Mouse (Mus musculus) CH12.LX (cell line): Measurements from ENCODE around the gene Ptprm. TPM values are rescaled to one million over a fixed set of nuclear protein-coding genes. Genes with fewer than 3 reads are reported as not detected.

Experiments
- DNase-seq: peaks from one replicate; pipeline ENCODE4 v3.0.0-alpha.2; 2013; ENCODE audit errors: extremely low read depth
- H3K27ac ChIP-seq: 2 replicates; pipeline ENCODE4 v1.5.1; 2012; ENCODE audit warnings: low read depth, mild to moderate bottlenecking, control low read depth, moderate library complexity; ENCODE audit not compliant: insufficient read depth
- H3K27me3 ChIP-seq: replicated peaks from 2 replicates; pipeline ENCODE3; 2012; ENCODE audit warnings: inconsistent platforms
- H3K36me3 ChIP-seq, 2 experiments: replicated peaks in 1 of 2; 2 replicates each; pipeline versions ENCODE3 to v1.6.1; 2012; ENCODE audit warnings: inconsistent platforms in 1 of 2, low read length in 1 of 2, mild to moderate bottlenecking in 1 of 2, mixed read lengths in 1 of 2, moderate library complexity in 1 of 2; ENCODE audit not compliant: control insufficient read depth in 1 of 2, insufficient read depth in 1 of 2
- H3K4me1 ChIP-seq, 2 experiments: 2 replicates each; pipeline ENCODE4 v1.6.1; 2012; ENCODE audit warnings: inconsistent platforms in 1 of 2, moderate library complexity in 1 of 2; ENCODE audit not compliant: insufficient read depth in 2 of 2, control insufficient read depth in 1 of 2
- H3K4me2 ChIP-seq: 2 replicates; pipeline ENCODE4 v1.6.1; 2012; ENCODE audit warnings: low read depth, mild to moderate bottlenecking, control low read depth; ENCODE audit not compliant: poor library complexity, insufficient read depth, severe bottlenecking
- H3K4me3 ChIP-seq, 3 experiments: fragments of 150-350 bp in 1 of 3; sonication (generic) in 1 of 3; replicated peaks in 1 of 3; 2 replicates each; pipeline versions ENCODE3 to v1.5.1; 2011 to 2012; ENCODE audit warnings: low read depth in 2 of 3, low read length in 2 of 3, mild to moderate bottlenecking in 2 of 3, moderate library complexity in 2 of 3, control low read depth in 1 of 3, improper control_type of control experiment in 1 of 3, inconsistent platforms in 1 of 3, mixed read lengths in 1 of 3; ENCODE audit not compliant: poor library complexity in 1 of 3
- H3K79me2 ChIP-seq: replicated peaks from 2 replicates; pipeline ENCODE4 v1.6.1; 2012; ENCODE audit warnings: mild to moderate bottlenecking, moderate library complexity; ENCODE audit not compliant: control insufficient read depth, poor library complexity, insufficient read depth, severe bottlenecking; ENCODE audit errors: extremely low read depth
- H3K9ac ChIP-seq: 2 replicates; pipeline ENCODE4 v1.6.1; 2012; ENCODE audit warnings: low read depth, mild to moderate bottlenecking, control low read depth, moderate library complexity; ENCODE audit not compliant: insufficient read depth
- H3K9me3 ChIP-seq: replicated peaks from 2 replicates; pipeline ENCODE3; 2012; ENCODE audit warnings: low read length, inconsistent platforms, mixed read lengths
- BHLHE40 ChIP-seq: IDR thresholded peaks from 2 replicates; pipeline ENCODE4 v1.6.1; 2011; ENCODE audit warnings: mild to moderate bottlenecking, low read depth, low read length, improper control_type of control experiment
- CHD1 ChIP-seq: IDR thresholded peaks from 2 replicates; pipeline ENCODE4 v1.6.1; 2012; ENCODE audit warnings: low read depth, low read length, improper control_type of control experiment, inconsistent platforms
- CTCF ChIP-seq, 2 experiments: IDR thresholded peaks in 1 of 2; conservative IDR thresholded peaks in 1 of 2; 2 replicates each; pipeline ENCODE4 v1.5.1; 2011 to 2012; ENCODE audit warnings: low read depth in 2 of 2, low read length in 2 of 2, improper control_type of control experiment in 1 of 2, inconsistent platforms in 1 of 2, mild to moderate bottlenecking in 1 of 2, moderate library complexity in 1 of 2
- ELF1 ChIP-seq: IDR thresholded peaks from 2 replicates; pipeline ENCODE4 v1.6.1; 2014; ENCODE audit warnings: low read depth, mild to moderate bottlenecking, inconsistent platforms, low read length, improper control_type of control experiment
- EP300 ChIP-seq: IDR thresholded peaks from 2 replicates; pipeline ENCODE4 v1.6.1; 2011; ENCODE audit warnings: low read length, improper control_type of control experiment
- HCFC1 ChIP-seq: IDR thresholded peaks from 2 replicates; pipeline ENCODE4 v1.6.1; 2012; ENCODE audit warnings: low read depth, mild to moderate bottlenecking, inconsistent platforms, low read length, improper control_type of control experiment
- JUN ChIP-seq: IDR thresholded peaks from 2 replicates; pipeline ENCODE4 v1.6.1; 2011; ENCODE audit warnings: low read depth, mild to moderate bottlenecking, low read length, improper control_type of control experiment, moderate library complexity; ENCODE audit not compliant: insufficient read depth
- JUND ChIP-seq: conservative IDR thresholded peaks from 2 replicates; pipeline ENCODE4 v1.6.1; 2011; ENCODE audit warnings: low read depth, low read length, improper control_type of control experiment
- KAT2A ChIP-seq: IDR thresholded peaks from 2 replicates; pipeline ENCODE4 v1.6.1; 2012; ENCODE audit warnings: low read length, improper control_type of control experiment, inconsistent platforms; ENCODE audit not compliant: insufficient replicate concordance
- MAFK ChIP-seq: IDR thresholded peaks from 2 replicates; pipeline ENCODE4 v1.6.1; 2011; ENCODE audit warnings: low read length, improper control_type of control experiment; ENCODE audit not compliant: insufficient replicate concordance
- MAX ChIP-seq: IDR thresholded peaks from 2 replicates; pipeline ENCODE4 v1.6.1; 2011; ENCODE audit warnings: low read length, improper control_type of control experiment
- MAZ ChIP-seq: IDR thresholded peaks from 2 replicates; pipeline ENCODE4 v1.6.1; 2012; ENCODE audit warnings: low read depth, mild to moderate bottlenecking, inconsistent platforms, low read length, improper control_type of control experiment, moderate library complexity
- MXI1 ChIP-seq: IDR thresholded peaks from 2 replicates; pipeline ENCODE4 v1.6.1; 2011; ENCODE audit warnings: mild to moderate bottlenecking, low read depth, low read length, improper control_type of control experiment
- NRF1 ChIP-seq: IDR thresholded peaks from 2 replicates; pipeline ENCODE4 v1.6.1; 2014; ENCODE audit warnings: low read depth, mild to moderate bottlenecking, inconsistent platforms, low read length, improper control_type of control experiment, moderate library complexity
- PAX5 ChIP-seq: IDR thresholded peaks from 2 replicates; pipeline ENCODE4 v1.6.1; 2012; ENCODE audit warnings: low read length, inconsistent platforms, mixed read lengths
- RAD21 ChIP-seq: IDR thresholded peaks from 2 replicates; pipeline ENCODE4 v1.6.1; 2011; ENCODE audit warnings: low read depth, mild to moderate bottlenecking, low read length, improper control_type of control experiment, moderate library complexity
- RCOR1 ChIP-seq: conservative IDR thresholded peaks from 2 replicates; pipeline ENCODE4 v1.6.1; 2012; ENCODE audit warnings: low read depth, mild to moderate bottlenecking, inconsistent platforms, low read length, improper control_type of control experiment
- SIN3A ChIP-seq: IDR thresholded peaks from 2 replicates; pipeline ENCODE4 v1.6.1; 2012; ENCODE audit warnings: low read length, improper control_type of control experiment, inconsistent platforms
- TBP ChIP-seq: conservative IDR thresholded peaks from 2 replicates; pipeline ENCODE4 v1.6.1; 2011; ENCODE audit warnings: low read depth, low read length, improper control_type of control experiment
- USF2 ChIP-seq: conservative IDR thresholded peaks from 2 replicates; pipeline ENCODE4 v1.6.1; 2011; ENCODE audit warnings: low read depth, low read length, improper control_type of control experiment
- ZC3H11A ChIP-seq: IDR thresholded peaks from 2 replicates; pipeline ENCODE4 v1.6.1; 2012; ENCODE audit warnings: low read depth, mild to moderate bottlenecking, inconsistent platforms, low read length, improper control_type of control experiment
- ZMIZ1 ChIP-seq: IDR thresholded peaks from 2 replicates; pipeline ENCODE4 v1.6.1; 2012; ENCODE audit warnings: low read depth, mild to moderate bottlenecking, inconsistent platforms, low read length, improper control_type of control experiment
- ZNF384 ChIP-seq: IDR thresholded peaks from 2 replicates; pipeline ENCODE4 v1.6.1; 2012; ENCODE audit warnings: low read depth, low read length, improper control_type of control experiment, inconsistent platforms
- dilution Hi-C: fragments of 300-500 bp; cut with MboI; formaldehyde crosslinking; loops from 2 replicates; pipeline ENCODE4 v1.14.3; 2020; ENCODE audit warnings: low sequenced_read_pairs; ENCODE audit not compliant: extremely low pct_unique_long_range_greater_than_20kb, extremely low pct_ligation_motif_present
- in situ Hi-C: fragments of 300-500 bp; cut with MboI; formaldehyde crosslinking; loops from 3 replicates; pipeline ENCODE4 v1.14.3; 2019; ENCODE audit warnings: low sequenced_read_pairs, low pct_ligation_motif_present, low pct_unique_long_range_greater_than_20kb, mixed read lengths
- polyA plus RNA-seq: library from polyadenylated mRNA; unstranded; fragments of >175 nt; gene quantifications from 2 replicates; pipeline ENCODE4 v1.2.1, GENCODE M21; 2012; ENCODE audit warnings: low read depth; ENCODE audit not compliant: insufficient read length
- total RNA-seq, 2 experiments: library from RNA; depleted of rRNA; stranded (reverse); fragments of 300-350 nt in 1 of 2; fragments of >200 nt in 1 of 2; gene quantifications; 2 replicates each; pipeline ENCODE4 v1.2.3; 2012 to 2014

Gene Ptprm
- total and polyA plus RNA-seq, 3 experiments = not detected

DNA sequence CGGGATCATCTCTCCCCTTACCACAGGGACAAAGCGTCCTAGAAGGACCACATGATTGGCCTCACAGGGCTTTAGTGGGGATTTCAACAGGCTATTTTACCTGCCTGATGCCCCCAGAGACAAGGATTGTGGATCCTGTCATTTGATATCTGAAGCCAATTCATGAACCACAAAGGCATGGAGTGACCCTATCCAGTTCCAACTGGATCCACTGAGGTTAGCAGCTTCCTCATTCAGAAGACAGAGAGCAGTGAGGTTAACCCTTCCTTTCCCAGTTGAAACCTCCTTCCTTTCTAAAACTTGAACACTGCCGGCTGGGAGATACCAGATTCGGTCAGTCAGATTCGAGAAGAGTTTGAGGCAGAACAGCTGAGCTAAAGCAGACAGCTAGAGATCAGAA lies 14.7 kb downstream of the Ptprm start:
- Histone ChIP-seq H3K9me3 (peaks cover 82% of the 10 kb centered on the region), H3K27me3 (no peaks in the 10 kb centered on the region), H3K4me2 (no peak overlapping the region), H3K27ac (no peak overlapping the region), H3K4me3 (no peak overlapping the region), H3K79me2 (no peaks in the 10 kb centered on the region), H3K36me3 (no peaks in the 10 kb centered on the region), H3K4me1 (no peaks in the 10 kb centered on the region), H3K9ac (no peak overlapping the region)
- dilution Hi-C loops = no loop called here
- DNase-seq = no peak
- no peak for TF ChIP-seq HCFC1
- no peak for TF ChIP-seq CHD1
- TF ChIP-seq ELF1 = no peak
- no peak for TF ChIP-seq ZMIZ1
- TF ChIP-seq EP300 = no peak
- TF ChIP-seq ZNF384 = no peak
- TF ChIP-seq JUND = no peak
- TF ChIP-seq PAX5 = no peak
- in situ Hi-C loops = no loop called here

DNA sequence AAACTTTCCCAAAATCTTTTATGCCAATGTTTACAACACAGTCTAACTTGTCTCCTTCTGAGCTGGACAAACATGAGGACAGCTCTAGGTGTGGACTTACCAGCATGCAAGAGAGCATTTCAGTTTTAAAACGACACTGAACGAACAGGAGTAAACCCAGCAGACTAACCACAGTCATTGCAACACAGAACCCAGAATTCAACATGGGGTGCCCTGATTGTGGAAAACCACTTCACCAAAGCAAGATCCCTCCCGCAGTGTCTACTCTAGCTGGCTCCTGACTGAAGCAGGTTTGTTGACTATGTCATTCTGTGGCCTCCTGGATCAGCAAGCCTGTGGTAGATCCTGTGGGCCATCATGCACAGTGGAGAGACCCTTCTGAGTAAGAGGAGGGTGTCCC lies 19.9 kb downstream of the Ptprm start:
- in situ Hi-C loops = no loop called here
- dilution Hi-C loops = no loop called here

GRCm38 (mm10) chr17:67329435-67329834 lies 24.8 kb downstream of the Ptprm start:
- TF ChIP-seq NRF1 (no peak), JUND (no peak), MAFK (no peak), MAX (no peak), PAX5 (no peak), HCFC1 (no peak), SIN3A (no peak), ELF1 (no peak), EP300 (no peak), ZC3H11A (no peak), MAZ (no peak), KAT2A (no peak), ZNF384 (no peak), USF2 (no peak), BHLHE40 (no peak), MXI1 (no peak), RAD21 (no peak), RCOR1 (no peak), JUN (no peak), TBP (no peak)
- Histone ChIP-seq H3K27me3 (no peaks in the 10 kb centered on the region), H3K4me2 (no peak overlapping the region), H3K4me1 (no peaks in the 10 kb centered on the region), H3K27ac (no peak overlapping the region), H3K9ac (no peak overlapping the region), H3K4me3 (no peak overlapping the region), H3K9me3 (peaks cover 75% of the 10 kb centered on the region), H3K36me3 (no peaks in the 10 kb centered on the region), H3K79me2 (no peaks in the 10 kb centered on the region)
- in situ Hi-C loops = no loop called here
- dilution Hi-C loops = no loop called here
- no peak for DNase-seq

More for the DNA sequence above, 19.9 kb downstream of the Ptprm start:
- peaks cover 74% of the 10 kb centered on the region for H3K9me3 ChIP-seq
- TF ChIP-seq MXI1 (no peak), CTCF (conservative IDR thresholded peaks at IDR 0.05 in 1 of 2, IDR thresholded peaks at IDR 0.05 in 1 of 2; ENCODE audit: low read depth in 2 of 2, low read length in 2 of 2) (no peak), NRF1 (no peak), MAX (no peak), EP300 (no peak)
- TF ChIP-seq, all 38 proteins: peak for 0
- Histone ChIP-seq H3K4me3 (no peak overlapping the region), H3K27ac (no peak overlapping the region), H3K36me3 (no peaks in the 10 kb centered on the region), H3K4me1 (no peaks in the 10 kb centered on the region), H3K79me2 (no peaks in the 10 kb centered on the region), H3K9ac (no peak overlapping the region), H3K4me2 (no peak overlapping the region), H3K27me3 (no peaks in the 10 kb centered on the region)
- no peak for DNase-seq
